8 mouse cellular contexts compared by ENCODE assay signal in the genomic region with DNA sequence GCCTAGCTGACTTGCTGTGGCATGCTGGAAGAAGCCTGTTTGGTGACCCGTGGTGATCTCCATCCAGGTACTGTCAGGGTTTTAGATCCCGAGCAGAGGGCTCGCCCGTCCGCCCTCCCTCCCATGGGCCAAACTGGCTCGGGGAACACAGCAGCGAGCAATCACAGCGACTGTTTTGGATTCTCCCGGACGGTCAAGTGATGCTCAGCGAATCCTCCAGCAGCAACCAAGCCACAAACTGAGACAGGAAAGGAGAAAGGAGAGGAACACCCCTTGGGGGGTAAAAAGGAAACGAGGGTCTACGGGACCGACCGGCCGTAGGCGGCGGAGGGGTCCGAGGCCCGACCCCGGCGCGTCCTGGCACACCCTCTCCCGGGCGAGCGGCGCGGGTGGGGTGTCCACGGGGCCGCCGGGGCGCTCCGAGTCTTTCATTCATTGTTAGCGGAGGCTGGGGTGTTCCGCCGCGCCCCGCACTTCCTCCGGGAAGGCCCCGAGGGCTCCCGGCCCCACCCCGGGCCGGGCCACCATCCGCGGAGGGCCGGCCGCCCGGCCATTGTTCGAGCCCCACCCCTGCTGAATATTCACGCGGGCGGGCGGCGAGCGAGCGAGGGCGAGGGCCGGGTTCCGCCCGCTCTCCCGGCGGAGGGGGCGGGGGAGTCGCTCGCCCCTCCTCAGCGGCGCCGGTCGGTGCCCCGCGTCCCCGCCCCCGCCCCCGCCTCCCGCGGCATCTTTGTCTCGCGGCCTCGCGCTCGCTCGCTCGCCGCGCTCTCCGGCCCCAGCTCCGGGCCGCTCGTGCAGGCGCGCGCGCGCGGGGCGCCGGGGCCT. TPM values are rescaled to one million over a fixed set of nuclear protein-coding genes. Genes with fewer than 3 reads are reported as not detected.
DNase-seq lines count a peak whose midpoint lies in the region; ATAC-seq and TF ChIP-seq lines count a peak whose summit lies in the region.

A gene (plus strand): TSS at position 733 of the 825 bp plus-strand sequence.

- ATAC-seq in erythroblast, adult 5-6 weeks (replicated peaks; ENCODE audit: low FRiP score, poor library complexity, severe bottlenecking), result no peak
- ATAC-seq in heart, embryonic 12.5 days (ENCODE audit: insufficient number of reproducible peaks, low FRiP score), result peak; percentile 90
- peak; percentile 90 for ATAC-seq in kidney, embryonic 16.5 days (ENCODE audit: low FRiP score, low TSS enrichment)
- peak; percentile 74 for ATAC-seq in liver, embryonic 13.5 days (ENCODE audit: low read depth)
- ATAC-seq in stomach, embryonic 14.5 days (ENCODE audit: insufficient number of reproducible peaks, insufficient read depth, low FRiP score, low read depth), result peak; percentile 93

- peak; percentile 9; the same call in 1 of the 2 replicates for TF ChIP-seq POLR2A in bone marrow, adult 2 months (IDR thresholded peaks at IDR 0.05; ENCODE audit: borderline replicate concordance, control insufficient read depth, low read depth, low read length)

- DNase-seq in 416B (ENCODE audit: low read depth), result peak; percentile 61
- no peak for DNase-seq in liver, embryonic 13.5 days
- peak; percentile 29 to 51 for DNase-seq in natural killer cell, adult 2 months (ENCODE audit: low spot score in 2 of 2)

- H3K4me1 ChIP-seq in bone marrow, adult 2 months (ENCODE audit: control insufficient read depth, insufficient read depth, low read length), result peaks cover 15% of the 10 kb centered on the region
- peaks cover 46% of the 10 kb centered on the region for H3K4me1 ChIP-seq in heart, embryonic 12.5 days (replicated peaks)
- peaks cover 40% of the 10 kb centered on the region for H3K4me1 ChIP-seq in kidney, embryonic 16.5 days (ENCODE audit: insufficient read depth, low read length)
- peaks cover 57% of the 10 kb centered on the region for H3K4me1 ChIP-seq in liver, embryonic 13.5 days (replicated peaks)
- peaks cover 25% of the 10 kb centered on the region for H3K4me1 ChIP-seq in stomach, embryonic 14.5 days (ENCODE audit: control insufficient read depth, insufficient read depth, low read length)

- H3K4me2 ChIP-seq in heart, embryonic 12.5 days, result peak within 1 kb of the TSS; percentile 84
- peak within 1 kb of the TSS; percentile 73 for H3K4me2 ChIP-seq in kidney, embryonic 16.5 days (replicated peaks; ENCODE audit: low read depth, low read length)
- H3K4me2 ChIP-seq in liver, embryonic 13.5 days, result peak within 1 kb of the TSS; percentile 81
- peak within 1 kb of the TSS; percentile 86 for H3K4me2 ChIP-seq in stomach, embryonic 14.5 days (replicated peaks; ENCODE audit: low read depth, low read length)

- H3K27ac ChIP-seq in bone marrow, adult 2 months (ENCODE audit: control insufficient read depth, insufficient read depth, low read depth, low read length, poor library complexity), result peak within 1 kb of the TSS; percentile 93
- H3K27ac ChIP-seq in heart, embryonic 12.5 days (ENCODE audit: poor library complexity, severe bottlenecking), result peak within 1 kb of the TSS; percentile 98
- peak within 1 kb of the TSS; percentile 97 for H3K27ac ChIP-seq in kidney, embryonic 16.5 days (ENCODE audit: low read length)
- peak within 1 kb of the TSS; percentile 70 for H3K27ac ChIP-seq in liver, embryonic 13.5 days
- peak within 1 kb of the TSS; percentile 98 for H3K27ac ChIP-seq in stomach, embryonic 14.5 days (ENCODE audit: low read length)

- H3K27me3 ChIP-seq in heart, embryonic 12.5 days (replicated peaks), result no peaks in the 10 kb centered on the region
- H3K27me3 ChIP-seq in kidney, embryonic 16.5 days (ENCODE audit: insufficient read depth, low read length), result no peaks in the 10 kb centered on the region
- peaks cover 47% of the 10 kb centered on the region for H3K27me3 ChIP-seq in liver, embryonic 13.5 days
- no peaks in the 10 kb centered on the region for H3K27me3 ChIP-seq in stomach, embryonic 14.5 days (ENCODE audit: control insufficient read depth, insufficient read depth, low read length)

- 3% methylated on average over 96 of the region's 97 CpGs for WGBS in bone marrow, adult 2 months
- 2% methylated on average over 75 of the region's 97 CpGs for WGBS in heart, embryonic 12.5 days
- WGBS in kidney, embryonic 16.5 days, result under 1% methylated on average over 66 of the region's 97 CpGs
- WGBS in liver, embryonic 13.5 days (ENCODE audit: insufficient replicate concordance), result 3% methylated on average over 80 of the region's 97 CpGs
- under 1% methylated on average over 79 of the region's 97 CpGs for WGBS in stomach, embryonic 14.5 days

- TF ChIP-seq CTCF in bone marrow, adult 2 months (IDR thresholded peaks at IDR 0.05; ENCODE audit: control insufficient read depth, insufficient read depth, low read length), result no peak

- no peaks in the 10 kb centered on the region for H3K9me3 ChIP-seq in heart, embryonic 12.5 days (replicated peaks)
- H3K9me3 ChIP-seq in kidney, embryonic 16.5 days (ENCODE audit: low read length), result no peaks in the 10 kb centered on the region
- H3K9me3 ChIP-seq in liver, embryonic 13.5 days (replicated peaks), result no peaks in the 10 kb centered on the region
- no peaks in the 10 kb centered on the region for H3K9me3 ChIP-seq in stomach, embryonic 14.5 days (ENCODE audit: control insufficient read depth, low read depth, low read length)

- H3K9ac ChIP-seq in heart, embryonic 12.5 days, result peak within 1 kb of the TSS; percentile 99
- peak within 1 kb of the TSS; percentile 99 for H3K9ac ChIP-seq in kidney, embryonic 16.5 days (replicated peaks; ENCODE audit: low read length)
- H3K9ac ChIP-seq in liver, embryonic 13.5 days, result peak within 1 kb of the TSS; percentile 82
- peak within 1 kb of the TSS; percentile 100 for H3K9ac ChIP-seq in stomach, embryonic 14.5 days (replicated peaks; ENCODE audit: low read depth, low read length)

- peaks cover 11% of the 10 kb centered on the region for H3K36me3 ChIP-seq in heart, embryonic 12.5 days
- no peaks in the 10 kb centered on the region for H3K36me3 ChIP-seq in kidney, embryonic 16.5 days (ENCODE audit: insufficient read depth, low read length)
- H3K36me3 ChIP-seq in liver, embryonic 13.5 days, result no peaks in the 10 kb centered on the region
- peaks cover 3% of the 10 kb centered on the region; the same call in 1 of the 2 replicates for H3K36me3 ChIP-seq in stomach, embryonic 14.5 days (ENCODE audit: control insufficient read depth, insufficient read depth, low read length)

- peak within 1 kb of the TSS; percentile 79 for H3K4me3 ChIP-seq in bone marrow, adult 2 months (replicated peaks; ENCODE audit: control insufficient read depth, low read depth, low read length)
- peak within 1 kb of the TSS; percentile 95 for H3K4me3 ChIP-seq in heart, embryonic 12.5 days
- peak within 1 kb of the TSS; percentile 92 for H3K4me3 ChIP-seq in kidney, embryonic 16.5 days (ENCODE audit: low read length)
- H3K4me3 ChIP-seq in liver, embryonic 13.5 days (replicated peaks), result peak within 1 kb of the TSS; percentile 71
- H3K4me3 ChIP-seq in stomach, embryonic 14.5 days (ENCODE audit: low read depth, low read length), result peak within 1 kb of the TSS; percentile 96

RNA-seq across cellular contexts. Expression of the gene that starts here (rescaled TPM):
- polyA plus RNA-seq in bone marrow, adult 2 months (2011; ENCODE audit: insufficient read depth, insufficient read length, low replicate concordance, missing spikeins), result 51.3 and 69.2 TPM in 2 replicates
- 2.3 and 15.2 TPM in 2 replicates for total RNA-seq in erythroblast, adult 5-6 weeks (2015; ENCODE audit: low replicate concordance)
- total RNA-seq in erythroblast, adult 5-6 weeks (2017; ENCODE audit: low replicate concordance), result 14.6 and 19.3 TPM in 2 replicates
- polyA plus RNA-seq in heart, embryonic 12.5 days (2016; fragmentation: Nextera tagmentation; extraction: Ambion mirVana), result 26.1 and 31.8 TPM in 2 replicates
- polyA plus RNA-seq in kidney, embryonic 16.5 days (2015; fragmentation: Nextera tagmentation; extraction: Ambion mirVana), result 14.3 and 20.2 TPM in 2 replicates
- 3.5 and 3.8 TPM in 2 replicates for polyA plus RNA-seq in liver, embryonic 13.5 days (2015; fragmentation: Nextera tagmentation; extraction: Ambion mirVana)
- polyA plus RNA-seq in stomach, embryonic 14.5 days (2014; fragmentation: Nextera tagmentation; extraction: Ambion mirVana), result 36.7 and 42.6 TPM in 2 replicates
